Mouse (Mus musculus): ENCODE measurements around the gene Zfp319. TPM values are rescaled to one million over a fixed set of nuclear protein-coding genes. Genes with fewer than 3 reads are reported as not detected.

Gene Zfp319
- total and polyA plus RNA-seq, 3 experiments = 0.83 to 3.3 (median 2.0) TPM

- H3K9me3 ChIP-seq (replicated peaks; ENCODE audit: low read length) = no peaks in the 10 kb centered on the region
- no peak overlapping the region for H3K27ac ChIP-seq (ENCODE audit: insufficient read depth, low read depth)
- H3K4me1 ChIP-seq (ENCODE audit: control insufficient read depth in 1 of 2, insufficient read depth in 2 of 2) = peaks cover under 1 to 13% of the 10 kb centered on the region in 2 experiments; a peak in 3 of 4 replicates
- peaks cover 34 to 59% of the 10 kb centered on the region in 2 experiments for H3K36me3 ChIP-seq (replicated peaks in 1 of 2; ENCODE audit: control insufficient read depth in 1 of 2, insufficient read depth in 1 of 2, low read length in 1 of 2)
- no peak for DNase-seq (ENCODE audit: extremely low read depth)
- no peak for TF ChIP-seq MAZ (IDR thresholded peaks at IDR 0.05; ENCODE audit: low read depth, low read length)
- TF ChIP-seq TBP (conservative IDR thresholded peaks at IDR 0.05; ENCODE audit: low read depth, low read length) = no peak
- TF ChIP-seq ZNF384 (IDR thresholded peaks at IDR 0.05; ENCODE audit: low read depth, low read length) = no peak
- no peak for TF ChIP-seq RAD21 (IDR thresholded peaks at IDR 0.05; ENCODE audit: low read depth, low read length)
- no peak for TF ChIP-seq EP300 (IDR thresholded peaks at IDR 0.05; ENCODE audit: low read length)
- TF ChIP-seq JUN (IDR thresholded peaks at IDR 0.05; ENCODE audit: insufficient read depth, low read depth, low read length) = no peak
- no peak for TF ChIP-seq MAFK (IDR thresholded peaks at IDR 0.05; ENCODE audit: insufficient replicate concordance, low read length)
- H3K9ac ChIP-seq (ENCODE audit: insufficient read depth, low read depth) = no peak overlapping the region
- in situ Hi-C loops (cut with MboI; ENCODE audit: low pct_ligation_motif_present, low pct_unique_long_range_greater_than_20kb, low sequenced_read_pairs) (no loop called here), dilution Hi-C loops (cut with MboI; ENCODE audit: extremely low pct_ligation_motif_present, extremely low pct_unique_long_range_greater_than_20kb, low sequenced_read_pairs) (no loop called here)
- peaks cover 2% of the 10 kb centered on the region; the same call in 1 of the 2 replicates for H3K79me2 ChIP-seq (replicated peaks; ENCODE audit: control insufficient read depth, extremely low read depth, insufficient read depth, poor library complexity, severe bottlenecking)
- no peak overlapping the region for H3K4me2 ChIP-seq (ENCODE audit: insufficient read depth, low read depth, poor library complexity, severe bottlenecking)
- no peaks in the 10 kb centered on the region for H3K27me3 ChIP-seq (replicated peaks)
- H3K4me3 ChIP-seq (replicated peaks in 1 of 3; ENCODE audit: low read depth in 2 of 3, low read length in 2 of 3, poor library complexity in 1 of 3) = no peak overlapping the region
Measured at GRCm38 (mm10) chr8:95327866-95328465, 3.8 kb downstream of the Zfp319 start.

DNA sequence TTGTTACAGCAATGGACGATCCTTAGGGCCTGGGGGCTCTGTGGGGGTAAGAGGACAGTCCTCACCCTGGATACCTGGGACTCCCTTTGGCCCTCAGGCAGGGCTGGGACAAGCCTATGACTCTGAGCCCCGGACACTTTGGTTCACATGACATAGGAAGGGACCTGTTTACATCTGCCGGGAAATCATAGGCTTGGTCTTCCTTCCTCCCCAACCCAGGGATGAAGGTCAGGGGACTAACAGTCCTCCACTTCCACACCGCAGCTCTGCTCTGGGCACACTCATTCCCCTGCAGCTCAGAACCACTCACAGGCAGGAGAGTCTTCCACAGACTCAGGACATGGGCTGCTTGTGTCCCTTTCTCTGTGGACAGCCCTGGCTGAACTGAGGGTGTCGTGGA is 4.9 kb downstream of the Zfp319 start:
- no peaks in the 10 kb centered on the region for H3K9me3 ChIP-seq (replicated peaks; ENCODE audit: low read length)
- peaks cover 2% of the 10 kb centered on the region; the same call in 1 of the 2 replicates for H3K79me2 ChIP-seq (replicated peaks; ENCODE audit: control insufficient read depth, extremely low read depth, insufficient read depth, poor library complexity, severe bottlenecking)
- no peak overlapping the region for H3K4me2 ChIP-seq (ENCODE audit: insufficient read depth, low read depth, poor library complexity, severe bottlenecking)
- in situ Hi-C loops (cut with MboI; ENCODE audit: low pct_ligation_motif_present, low pct_unique_long_range_greater_than_20kb, low sequenced_read_pairs) = no loop called here
- no peak overlapping the region for H3K4me3 ChIP-seq (replicated peaks in 1 of 3; ENCODE audit: low read depth in 2 of 3, low read length in 2 of 3, poor library complexity in 1 of 3)
- no peak overlapping the region for H3K9ac ChIP-seq (ENCODE audit: insufficient read depth, low read depth)
- no peak for DNase-seq (ENCODE audit: extremely low read depth)
- H3K4me1 ChIP-seq (ENCODE audit: control insufficient read depth in 1 of 2, insufficient read depth in 2 of 2) = peaks cover 0 to 10% of the 10 kb centered on the region in 2 experiments; a peak in 2 of 4 replicates
- TF ChIP-seq ZNF384 (IDR thresholded peaks at IDR 0.05; ENCODE audit: low read depth, low read length) (no peak), MAX (IDR thresholded peaks at IDR 0.05; ENCODE audit: low read length) (no peak), E2F4 (IDR thresholded peaks at IDR 0.05; ENCODE audit: insufficient replicate concordance, low read depth, low read length) (no peak), TBP (conservative IDR thresholded peaks at IDR 0.05; ENCODE audit: low read depth, low read length) (no peak), ETS1 (conservative IDR thresholded peaks at IDR 0.05; ENCODE audit: low read depth, low read length) (no peak), IRF4 (IDR thresholded peaks at IDR 0.05; ENCODE audit: low read depth, low read length) (no peak), POLR2A (IDR thresholded peaks at IDR 0.05; ENCODE audit: low read depth, low read length) (no peak), ELF1 (IDR thresholded peaks at IDR 0.05; ENCODE audit: low read depth, low read length) (no peak), ZC3H11A (IDR thresholded peaks at IDR 0.05; ENCODE audit: low read depth, low read length) (no peak), ZMIZ1 (IDR thresholded peaks at IDR 0.05; ENCODE audit: low read depth, low read length) (no peak), CHD1 (IDR thresholded peaks at IDR 0.05; ENCODE audit: low read depth, low read length) (no peak), GABPA (IDR thresholded peaks at IDR 0.05; ENCODE audit: insufficient replicate concordance, low read depth, low read length) (no peak), NELFE (IDR thresholded peaks at IDR 0.05; ENCODE audit: low read depth, low read length) (no peak), PAX5 (IDR thresholded peaks at IDR 0.05; ENCODE audit: low read length) (no peak), CHD2 (IDR thresholded peaks at IDR 0.05; ENCODE audit: low read length) (no peak), EP300 (IDR thresholded peaks at IDR 0.05; ENCODE audit: low read length) (no peak), USF1 (IDR thresholded peaks at IDR 0.05; ENCODE audit: low read depth, low read length) (no peak), USF2 (conservative IDR thresholded peaks at IDR 0.05; ENCODE audit: low read depth, low read length) (no peak), MYC (IDR thresholded peaks at IDR 0.05; ENCODE audit: low read depth, low read length) (no peak), JUN (IDR thresholded peaks at IDR 0.05; ENCODE audit: insufficient read depth, low read depth, low read length) (no peak)
- dilution Hi-C loops (cut with MboI; ENCODE audit: extremely low pct_ligation_motif_present, extremely low pct_unique_long_range_greater_than_20kb, low sequenced_read_pairs) = no loop called here
- H3K27me3 ChIP-seq (replicated peaks) = no peaks in the 10 kb centered on the region
- peaks cover 34 to 59% of the 10 kb centered on the region in 2 experiments for H3K36me3 ChIP-seq (replicated peaks in 1 of 2; ENCODE audit: control insufficient read depth in 1 of 2, insufficient read depth in 1 of 2, low read length in 1 of 2)
- H3K27ac ChIP-seq (ENCODE audit: insufficient read depth, low read depth) = no peak overlapping the region
